ENCODE assay signal across 13 mouse cellular contexts in the genomic region with DNA sequence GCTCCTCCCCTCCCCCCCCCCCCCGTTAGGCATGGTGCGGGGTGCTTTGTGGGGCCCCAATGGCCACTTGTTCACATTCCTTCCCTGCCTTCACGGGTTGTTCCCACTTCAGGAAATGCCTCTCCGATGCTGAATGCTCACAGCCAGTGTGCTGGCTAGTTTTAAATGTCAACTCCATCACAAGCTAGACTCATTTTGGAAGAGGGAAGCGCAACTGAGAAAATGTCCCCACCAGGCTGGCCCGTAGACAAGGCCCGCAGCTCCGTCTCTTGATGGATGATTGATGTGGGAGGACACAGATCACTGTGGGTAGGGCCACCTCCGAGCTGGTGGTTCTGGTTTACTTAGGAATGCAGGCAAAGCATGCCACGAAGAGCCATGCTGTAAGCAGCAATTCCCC.
DNase-seq lines count a peak whose midpoint lies in the region; ATAC-seq and TF ChIP-seq lines count a peak whose summit lies in the region.
"Had no signal": no experiment of that assay in that cellular context is flagged by ENCODE, and none has a peak within 500 bp of the region (broad histone marks: within the 10 kb centered on the region; RNA-seq: fewer than 3 reads in every experiment).

No protein-coding gene starts in this region.

- no peak for TF ChIP-seq EP300 in lung, postnatal 0 days (IDR thresholded peaks at IDR 0.05)

- no peak for ATAC-seq in heart, embryonic 13.5 days (ENCODE audit: extremely low read depth, insufficient number of reproducible peaks, low FRiP score, low TSS enrichment)
- ATAC-seq in lung, postnatal 0 days: no peak
- no peak for ATAC-seq in heart, embryonic 16.5 days (replicated peaks; ENCODE audit: extremely low read depth, insufficient read depth, low FRiP score)
- ATAC-seq: inflammation-experienced regulatory T-cells, adult 6 months had no signal

- no peak for TF ChIP-seq CTCF in lung, postnatal 0 days (IDR thresholded peaks at IDR 0.05)
- TF ChIP-seq CTCF in lung, adult 2 months (IDR thresholded peaks at IDR 0.05; ENCODE audit: insufficient read depth, low read length): no peak
- no peak for TF ChIP-seq CTCF in olfactory bulb, adult 2 months (IDR thresholded peaks at IDR 0.05; ENCODE audit: insufficient read depth, low read depth, low read length)

- 15% methylated on average over 10 of the region's 10 CpGs for WGBS in heart, embryonic 13.5 days
- 24% methylated on average over 10 of the region's 10 CpGs for WGBS in lung, postnatal 0 days
- WGBS in lung, adult 2 months: 32% methylated on average over 10 of the region's 10 CpGs
- 16% methylated on average over 8 of the region's 10 CpGs for WGBS in heart, embryonic 16.5 days
- 36% methylated on average over 10 of the region's 10 CpGs for WGBS in olfactory bulb, adult 2 months

- TF ChIP-seq POLR2A in lung, adult 2 months (IDR thresholded peaks at IDR 0.05; ENCODE audit: borderline replicate concordance, extremely low read depth, low read depth, low read length): no peak
- no peak for TF ChIP-seq POLR2A in olfactory bulb, adult 2 months (IDR thresholded peaks at IDR 0.05; ENCODE audit: insufficient read depth, low read depth, low read length)

- H3K9me3 ChIP-seq in heart, embryonic 13.5 days: 0 out of 2 replicates have a peak, but pooled peaks cover 4% of the 10 kb centered on the region
- no peaks in the 10 kb centered on the region for H3K9me3 ChIP-seq in lung, postnatal 0 days (ENCODE audit: low read length)
- H3K9me3 ChIP-seq in heart, embryonic 16.5 days (replicated peaks; ENCODE audit: control insufficient read depth, low read length): no peaks in the 10 kb centered on the region

- DNase-seq in heart, adult 18-20 months: no peak
- DNase-seq in lung, postnatal 0 days (ENCODE audit: low spot score): peak; percentile 6
- no peak for DNase-seq in lung, adult 2 months
- no peak for DNase-seq in spleen, postnatal 36 days (ENCODE audit: low spot score in 2 of 2)
- no peak for DNase-seq in frontal cortex, postnatal 10 days (ENCODE audit: low spot score in 2 of 2)
- DNase-seq: kidney, postnatal 14 days; layer of hippocampus, postnatal 36 days; midbrain, embryonic 14.5 days had no signal

- peaks cover 15% of the 10 kb centered on the region for H3K4me1 ChIP-seq in heart, embryonic 13.5 days
- no peaks in the 10 kb centered on the region for H3K4me1 ChIP-seq in lung, postnatal 0 days (ENCODE audit: insufficient read depth, low read depth, low read length)
- H3K4me1 ChIP-seq in lung, adult 2 months (ENCODE audit: control insufficient read depth, insufficient read depth, low read length): no peaks in the 10 kb centered on the region
- no peaks in the 10 kb centered on the region for H3K4me1 ChIP-seq in heart, embryonic 16.5 days (ENCODE audit: control insufficient read depth, insufficient read depth, low read length)
- H3K4me1 ChIP-seq in olfactory bulb, adult 2 months (ENCODE audit: control insufficient read depth, insufficient read depth, low read length): peaks cover 15% of the 10 kb centered on the region

- H3K36me3 ChIP-seq in heart, embryonic 13.5 days: no peaks in the 10 kb centered on the region
- no peaks in the 10 kb centered on the region for H3K36me3 ChIP-seq in lung, postnatal 0 days (ENCODE audit: insufficient read depth, low read length)
- H3K36me3 ChIP-seq in heart, embryonic 16.5 days (ENCODE audit: control insufficient read depth, insufficient read depth): no peaks in the 10 kb centered on the region

- peak overlapping the region; percentile 56 for H3K4me2 ChIP-seq in heart, embryonic 13.5 days
- no peak overlapping the region for H3K4me2 ChIP-seq in lung, postnatal 0 days (replicated peaks; ENCODE audit: low read depth, low read length)
- peak overlapping the region; percentile 41 for H3K4me2 ChIP-seq in heart, embryonic 16.5 days (ENCODE audit: low read depth, low read length)
- H3K4me2 ChIP-seq: liver, embryonic 11.5 days had no signal

- no peak overlapping the region for H3K27ac ChIP-seq in heart, embryonic 13.5 days (replicated peaks)
- H3K27ac ChIP-seq in lung, postnatal 0 days (ENCODE audit: low read length): no peak overlapping the region
- no peak overlapping the region for H3K27ac ChIP-seq in heart, embryonic 16.5 days (ENCODE audit: low read length)
- 0 out of 2 replicates have a peak overlapping the region, but pooled peaks have one; percentile 2 for H3K27ac ChIP-seq in olfactory bulb, adult 2 months (ENCODE audit: insufficient read depth, low read depth, low read length)

- H3K4me3 ChIP-seq in heart, embryonic 13.5 days: no peak overlapping the region; the same call in 1 of the 2 replicates
- no peak overlapping the region for H3K4me3 ChIP-seq in lung, postnatal 0 days (ENCODE audit: low read depth, low read length)
- no peak overlapping the region for H3K4me3 ChIP-seq in lung, adult 2 months (replicated peaks; ENCODE audit: extremely low read depth, low read depth, low read length)
- no peak overlapping the region for H3K4me3 ChIP-seq in heart, embryonic 16.5 days (ENCODE audit: low read length)
- no peak overlapping the region for H3K4me3 ChIP-seq in olfactory bulb, adult 2 months (ENCODE audit: insufficient read depth, low read depth, low read length)

- H3K9ac ChIP-seq in heart, embryonic 13.5 days: no peak overlapping the region
- no peak overlapping the region for H3K9ac ChIP-seq in lung, postnatal 0 days (replicated peaks; ENCODE audit: low read depth)
- H3K9ac ChIP-seq in heart, embryonic 16.5 days (ENCODE audit: low read length): no peak overlapping the region

- H3K27me3 ChIP-seq in heart, embryonic 13.5 days (replicated peaks): no peaks in the 10 kb centered on the region
- no peaks in the 10 kb centered on the region for H3K27me3 ChIP-seq in lung, postnatal 0 days (replicated peaks; ENCODE audit: insufficient read depth, low read length)
- no peaks in the 10 kb centered on the region for H3K27me3 ChIP-seq in heart, embryonic 16.5 days (ENCODE audit: control insufficient read depth, insufficient read depth, low read length)
